Comparison of ENCODE assay signal across 20 mouse cellular contexts in the genomic region with DNA sequence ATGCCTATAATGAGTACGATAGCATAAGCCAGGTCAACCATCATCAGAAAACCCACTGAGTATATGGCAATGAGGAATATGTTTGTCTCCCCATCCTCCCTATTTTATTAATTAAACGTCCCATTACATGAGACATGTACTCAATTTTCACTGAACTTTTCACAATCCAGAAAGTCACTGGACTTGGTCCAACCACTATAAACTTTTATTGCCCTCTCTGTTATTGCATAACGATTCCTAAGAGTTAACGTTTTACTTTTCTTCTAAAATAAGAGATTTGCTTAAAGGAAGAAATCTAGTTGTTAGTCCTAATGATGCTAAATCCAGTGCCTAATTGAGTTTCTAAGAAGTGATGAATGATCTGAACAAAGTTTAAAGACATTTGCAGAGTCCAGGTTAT.
DNase-seq lines count a peak whose midpoint lies in the region; ATAC-seq and TF ChIP-seq lines count a peak whose summit lies in the region.
"Had no signal": no experiment of that assay in that cellular context is flagged by ENCODE, and none has a peak within 500 bp of the region (broad histone marks: within the 10 kb centered on the region; RNA-seq: fewer than 3 reads in every experiment).

No protein-coding gene starts in this region.

- H3K4me3 ChIP-seq in liver, adult 2 months (ENCODE audit: insufficient read depth, low read depth, low read length): no peak overlapping the region
- H3K4me3 ChIP-seq in liver, postnatal 0 days (ENCODE audit: low read depth, low read length): no peak overlapping the region
- no peak overlapping the region for H3K4me3 ChIP-seq in C2C12 (ENCODE audit: insufficient read depth, poor library complexity, severe bottlenecking)
- H3K4me3 ChIP-seq: embryonic facial prominence, embryonic 12.5 days; forebrain, embryonic 15.5 days; heart, embryonic 10.5 days; hindbrain, embryonic 12.5 days had no signal

- no peaks in the 10 kb centered on the region for H3K4me1 ChIP-seq in liver, adult 2 months (ENCODE audit: control insufficient read depth, insufficient read depth, low read length)
- H3K4me1 ChIP-seq in liver, postnatal 0 days (ENCODE audit: insufficient read depth): no peaks in the 10 kb centered on the region
- H3K4me1 ChIP-seq: embryonic facial prominence, embryonic 12.5 days; forebrain, embryonic 15.5 days; heart, embryonic 10.5 days; hindbrain, embryonic 12.5 days had no signal

- TF ChIP-seq CTCF in liver, adult 2 months (IDR thresholded peaks at IDR 0.05; ENCODE audit: low read depth, low read length): no peak
- no peak for TF ChIP-seq CTCF in liver, postnatal 0 days (IDR thresholded peaks at IDR 0.05; ENCODE audit: low read depth)
- TF ChIP-seq CTCF in C2C12 (IDR thresholded peaks at IDR 0.05; ENCODE audit: control insufficient read depth, insufficient read depth, insufficient read length): no peak

- TF ChIP-seq EP300 in liver, postnatal 0 days (IDR thresholded peaks at IDR 0.05; ENCODE audit: low read depth): no peak

- H3K9ac ChIP-seq in liver, adult 2 months (ENCODE audit: low read depth, low read length): no peak overlapping the region
- no peak overlapping the region for H3K9ac ChIP-seq in liver, postnatal 0 days (replicated peaks)
- H3K9ac ChIP-seq: embryonic facial prominence, embryonic 12.5 days; forebrain, embryonic 15.5 days; hindbrain, embryonic 12.5 days had no signal

- 39% methylated on average over 4 of the region's 4 CpGs for WGBS in liver, adult 2 months
- 76% methylated on average over 4 of the region's 4 CpGs for whole genome bisulfite sequencing in liver, postnatal 0 days (ENCODE audit: insufficient replicate concordance)

- no peak overlapping the region for H3K4me2 ChIP-seq in liver, postnatal 0 days (ENCODE audit: low read depth, low read length)
- H3K4me2 ChIP-seq: embryonic facial prominence, embryonic 12.5 days; forebrain, embryonic 15.5 days; hindbrain, embryonic 12.5 days had no signal

- ATAC-seq in liver, postnatal 0 days: no peak
- ATAC-seq: CD4-positive, CD25-positive, alpha-beta regulatory T cell, adult 4 months; forebrain, embryonic 15.5 days had no signal

- H3K27me3 ChIP-seq in liver, adult 2 months (ENCODE audit: control insufficient read depth, insufficient read depth, low read length): no peaks in the 10 kb centered on the region
- H3K27me3 ChIP-seq in liver, postnatal 0 days (ENCODE audit: insufficient read depth, low read length): no peaks in the 10 kb centered on the region
- H3K27me3 ChIP-seq in C2C12 (ENCODE audit: control insufficient read depth, insufficient read depth, insufficient read length): no peaks in the 10 kb centered on the region
- H3K27me3 ChIP-seq: embryonic facial prominence, embryonic 12.5 days; forebrain, embryonic 15.5 days; hindbrain, embryonic 12.5 days had no signal

- H3K36me3 ChIP-seq in liver, adult 2 months (ENCODE audit: control insufficient read depth, insufficient read depth, low read length): no peaks in the 10 kb centered on the region
- H3K36me3 ChIP-seq in liver, postnatal 0 days (replicated peaks; ENCODE audit: insufficient read depth, low read length): no peaks in the 10 kb centered on the region
- H3K36me3 ChIP-seq in C2C12 (ENCODE audit: control insufficient read depth, insufficient read depth): no peaks in the 10 kb centered on the region
- H3K36me3 ChIP-seq: embryonic facial prominence, embryonic 12.5 days; forebrain, embryonic 15.5 days; G1E; heart, embryonic 10.5 days; hindbrain, embryonic 12.5 days had no signal

- H3K79me2 ChIP-seq in liver, adult 2 months (ENCODE audit: control insufficient read depth, insufficient read depth, low read length): no peaks in the 10 kb centered on the region
- no peaks in the 10 kb centered on the region for H3K79me2 ChIP-seq in C2C12 (ENCODE audit: control insufficient read depth, insufficient read depth)

- no peak overlapping the region for H3ac ChIP-seq in C2C12 (ENCODE audit: control insufficient read depth, insufficient read length, low read depth)

- no peaks in the 10 kb centered on the region for H3K9me3 ChIP-seq in liver, postnatal 0 days (ENCODE audit: low read length)
- H3K9me3 ChIP-seq: embryonic facial prominence, embryonic 12.5 days; forebrain, embryonic 15.5 days; G1E; heart, embryonic 10.5 days; hindbrain, embryonic 12.5 days had no signal

- H3K27ac ChIP-seq in liver, adult 2 months (replicated peaks; ENCODE audit: insufficient read depth, low read depth, low read length): no peak overlapping the region
- H3K27ac ChIP-seq in liver, postnatal 0 days (ENCODE audit: low read depth): no peak overlapping the region
- H3K27ac ChIP-seq: embryonic facial prominence, embryonic 12.5 days; forebrain, embryonic 15.5 days; heart, embryonic 10.5 days; hindbrain, embryonic 12.5 days had no signal

- peak; percentile 71 for DNase-seq in kidney, adult 9 months
- DNase-seq in kidney, adult 18-20 months: no peak
- DNase-seq in liver, adult 2 months (ENCODE audit: extremely low read depth, low read depth, low spot score): peak; percentile 41
- DNase-seq in liver, postnatal 0 days: no peak
- peak; percentile 66 for DNase-seq in adipocyte (ENCODE audit: low spot score)
- DNase-seq in gastrocnemius, postnatal 10 days: no peak
- DNase-seq: adrenal gland, postnatal 14 days; cerebellum, adult 11-12 months; cerebellum, adult 9-10 months; cerebellum, postnatal 25 days; heart, adult 18-20 months; heart, postnatal 10 days; heart, postnatal 4 days had no signal

- no peaks in the 10 kb centered on the region for H3K79me3 ChIP-seq in C2C12 (ENCODE audit: low read depth)

- TF ChIP-seq POLR2A in liver, adult 2 months (IDR thresholded peaks at IDR 0.05; ENCODE audit: extremely low read depth, insufficient read depth, low read length): no peak

TF ChIP-seq in C2C12, 6 proteins besides CTCF, POLR2A, EP300 and RAD21:
- TF ChIP-seq MYOD1 (IDR thresholded peaks at IDR 0.05; ENCODE audit: control insufficient read depth, insufficient read length, low read depth) (no peak), MAX (IDR thresholded peaks at IDR 0.05) (no peak), USF1 (IDR thresholded peaks at IDR 0.05; ENCODE audit: low read depth) (no peak), CEBPB (IDR thresholded peaks at IDR 0.05; ENCODE audit: low read depth) (peak; percentile 21)

Comparison
In these comparisons a context has a peak if more than half of its experiments do, and no peak if none do; other contexts are left out.
1. DNase-seq: peak in kidney, adult 9 months (single experiment), liver, adult 2 months (single experiment) and adipocyte (single experiment); none in kidney, adult 18-20 months (single experiment), liver, postnatal 0 days (single experiment) and gastrocnemius, postnatal 10 days (single experiment).